Mouse (Mus musculus): ENCODE data around the gene Cep104.

Gene Cep104

GRCm38 (mm10) chr4:154005488-154005887 is 30.5 kb downstream of the Cep104 start:
- DNase-seq: no peak

- no peak for DNase-seq
These were observed 31.3 kb downstream of the Cep104 start for GRCm38 (mm10) chr4:154006264-154006663.

GRCm38 (mm10) chr4:154007759-154008158 is 32.8 kb downstream of the Cep104 start:
- DNase-seq: no peak

GRCm38 (mm10) chr4:154010907-154011645 is 36.1 kb downstream of the Cep104 start:
- no peak for DNase-seq

GRCm38 (mm10) chr4:154011646-154012089 is 36.7 kb downstream of the Cep104 start, which contains the start of gene Lrrc47:
TSS of gene Lrrc47 (plus strand) at chr4:154011731.
- peak; percentile 86 for DNase-seq

- no peak for DNase-seq
These were observed 37.3 kb downstream of the Cep104 start for GRCm38 (mm10) chr4:154012132-154012882.

GRCm38 (mm10) chr4:154015476-154015875 is 40.5 kb downstream of the Cep104 start:
- no peak for DNase-seq

GRCm38 (mm10) chr4:154019571-154019970 is 44.6 kb downstream of the Cep104 start:
- DNase-seq: no peak

- no peak for DNase-seq
These were observed 46.4 kb downstream of the Cep104 start for GRCm38 (mm10) chr4:154021432-154021831.

- no peak for DNase-seq
These were observed 47.4 kb downstream of the Cep104 start for GRCm38 (mm10) chr4:154022407-154022806.

GRCm38 (mm10) chr4:154022844-154023243 is 47.9 kb downstream of the Cep104 start:
- no peak for DNase-seq

- DNase-seq: no peak
These were observed 49.0 kb downstream of the Cep104 start for GRCm38 (mm10) chr4:154023754-154024601.

- no peak for DNase-seq
These were observed 49.9 kb downstream of the Cep104 start for GRCm38 (mm10) chr4:154024729-154025521.

GRCm38 (mm10) chr4:154025641-154026440 is 50.8 kb downstream of the Cep104 start, which contains the start of gene Smim1:
TSS of gene Smim1 (minus strand) at chr4:154026230.
- DNase-seq: peak; percentile 59

- DNase-seq: no peak
These were observed 51.4 kb downstream of the Cep104 start for GRCm38 (mm10) chr4:154026441-154026761.

GRCm38 (mm10) chr4:154028066-154028465 is 53.1 kb downstream of the Cep104 start:
- DNase-seq: no peak

- DNase-seq: no peak
These were observed 53.7 kb downstream of the Cep104 start for GRCm38 (mm10) chr4:154028646-154029045.

GRCm38 (mm10) chr4:154037123-154037522 is 62.1 kb downstream of the Cep104 start:
- DNase-seq: no peak

- DNase-seq: no peak
These were observed 67.6 kb downstream of the Cep104 start, which contains the start of gene Ccdc27 for GRCm38 (mm10) chr4:154042577-154042976. TSS of gene Ccdc27 (minus strand) at chr4:154042677.

GRCm38 (mm10) chr4:154045837-154046236 is 70.8 kb downstream of the Cep104 start:
- no peak for DNase-seq

GRCm38 (mm10) chr4:154051401-154051800 is 76.4 kb downstream of the Cep104 start:
- no peak for DNase-seq

Measured in right cerebral cortex, postnatal 25 days (tissue).